Mouse (Mus musculus): ENCODE data around the gene Cacna1c.

DNA sequence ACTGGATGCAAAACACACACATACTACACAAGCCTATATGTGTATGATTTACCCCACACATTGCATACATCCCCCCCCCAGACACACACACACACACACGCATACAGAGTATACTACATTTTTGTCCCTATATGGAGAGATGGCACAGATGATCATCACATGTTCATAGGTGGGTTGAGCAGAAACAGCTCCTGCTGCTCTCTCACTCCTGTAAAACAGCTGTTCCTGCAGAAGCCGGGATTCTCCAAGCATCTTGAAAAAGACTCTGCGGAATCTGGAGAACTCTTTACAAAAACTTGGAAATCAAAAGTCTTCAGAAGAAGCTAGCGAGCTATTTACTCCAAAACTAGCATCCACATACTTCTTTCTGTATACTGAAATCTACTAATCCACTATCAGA is 63.4 kb downstream of the Cacna1c start:
- no peak for TF ChIP-seq CTCF (IDR thresholded peaks at IDR 0.05; ENCODE audit: low read depth)
- TF ChIP-seq EP300 (IDR thresholded peaks at IDR 0.05; ENCODE audit: low read depth) = no peak

Measured in liver, postnatal 0 days (tissue).